In genomic region chr2:132751141-132752066, GRCm38 (mm10) we compare ENCODE assay signal across 10 mouse cellular contexts. TPM values are rescaled to one million over a fixed set of nuclear protein-coding genes. Genes with fewer than 3 reads are reported as not detected.
DNase-seq lines count a peak whose midpoint lies in the region; ATAC-seq and TF ChIP-seq lines count a peak whose summit lies in the region.
"Had no signal": no experiment of that assay in that cellular context is flagged by ENCODE, and none has a peak within 500 bp of the region (broad histone marks: within the 10 kb centered on the region; RNA-seq: fewer than 3 reads in every experiment).

No protein-coding gene starts in this region.

- H3K4me1 ChIP-seq in forebrain, embryonic 14.5 days (ENCODE audit: control insufficient read depth, insufficient read depth, low read length) = peaks cover 19% of the 10 kb centered on the region
- H3K4me1 ChIP-seq: limb, embryonic 13.5 days had no signal

- intact Hi-C loops in gastrocnemius, adult 2 months (cut with DNase I) = no loop called here
- intact Hi-C loops in left cerebral cortex, postnatal 36 days (cut with DNase I) = no loop called here
- intact Hi-C loops in heart, postnatal 36 days (cut with DNase I) = no loop called here

- ATAC-seq in forebrain, embryonic 14.5 days = peak; percentile 89
- no peak for ATAC-seq in erythroblast, adult 5-6 weeks (replicated peaks; ENCODE audit: low FRiP score, poor library complexity, severe bottlenecking)

- H3K36me3 ChIP-seq in forebrain, embryonic 14.5 days (ENCODE audit: control insufficient read depth, insufficient read depth, low read length) = no peaks in the 10 kb centered on the region

- no peaks in the 10 kb centered on the region for H3K27me3 ChIP-seq in forebrain, embryonic 14.5 days (replicated peaks; ENCODE audit: control insufficient read depth, insufficient read depth, low read length)
- H3K27me3 ChIP-seq: limb, embryonic 13.5 days had no signal

- peak overlapping the region; percentile 6; the same call in 1 of the 2 replicates for H3K9ac ChIP-seq in forebrain, embryonic 14.5 days (ENCODE audit: low read length)
- H3K9ac ChIP-seq: limb, embryonic 13.5 days had no signal

- peak; percentile 35 for DNase-seq in gastrocnemius, adult 2 months
- no peak for DNase-seq in gastrocnemius, postnatal 4 days (ENCODE audit: low spot score in 2 of 2)
- DNase-seq in cerebellum, adult 11 months = peak; percentile 91
- peak; percentile 88 for DNase-seq in forebrain, embryonic 14.5 days (ENCODE audit: low spot score)
- DNase-seq in left cerebral cortex, postnatal 36 days (ENCODE audit: low spot score in 2 of 2) = peak; percentile 36 to 44
- DNase-seq in urinary bladder, postnatal 4 days (ENCODE audit: low spot score in 2 of 2) = no peak
- DNase-seq in heart, postnatal 36 days = no peak

- H3K4me3 ChIP-seq in gastrocnemius, adult 2 months = no peak overlapping the region
- H3K4me3 ChIP-seq in forebrain, embryonic 14.5 days (ENCODE audit: low read depth, low read length) = no peak overlapping the region
- H3K4me3 ChIP-seq: limb, embryonic 13.5 days had no signal

- H3K27ac ChIP-seq in gastrocnemius, adult 2 months = no peak overlapping the region
- peak overlapping the region; percentile 83 for H3K27ac ChIP-seq in forebrain, embryonic 14.5 days (ENCODE audit: low read depth, low read length)
- H3K27ac ChIP-seq: limb, embryonic 13.5 days had no signal

- 15% methylated on average over 15 of the region's 15 CpGs for WGBS in forebrain, embryonic 14.5 days

- no peaks in the 10 kb centered on the region for H3K9me3 ChIP-seq in forebrain, embryonic 14.5 days (replicated peaks; ENCODE audit: control insufficient read depth, low read length)
- H3K9me3 ChIP-seq: limb, embryonic 13.5 days had no signal

- no peak for TF ChIP-seq CTCF in gastrocnemius, adult 2 months (IDR thresholded peaks at IDR 0.05)

- H3K4me2 ChIP-seq in forebrain, embryonic 14.5 days (ENCODE audit: low read length) = peak overlapping the region; percentile 26; the same call in 1 of the 2 replicates
- H3K4me2 ChIP-seq: limb, embryonic 13.5 days had no signal

RNA-seq across cellular contexts. Expression of gene Chgb, which starts 29.7 kb away (rescaled TPM):
- total RNA-seq in gastrocnemius, adult 2 months (2021) = under 1 TPM in 1 of 2 experiments, not detected in 1; 0.18 TPM
- total RNA-seq in gastrocnemius, postnatal 4 days (2021) = under 1 TPM; 0.12 to 0.18 TPM
- polyA plus RNA-seq in forebrain, embryonic 14.5 days (2014; fragmentation: Nextera tagmentation; extraction: Ambion mirVana) = 23.1 and 27.0 TPM in 2 replicates
- 100 to 1,000 TPM; 267 to 280 TPM for total RNA-seq in left cerebral cortex, postnatal 36 days (2021)
- total RNA-seq in erythroblast, adult 5-6 weeks (2015; ENCODE audit: low replicate concordance) = not detected in 2 replicates
- not detected in 2 replicates for total RNA-seq in erythroblast, adult 5-6 weeks (2017; ENCODE audit: low replicate concordance)
- total RNA-seq in heart, postnatal 36 days (2021) = under 1 TPM; 0.16 to 0.61 TPM
- total RNA-seq: megakaryocyte, adult 5-6 weeks had no signal

Comparison
In these comparisons a context has a peak if more than half of its experiments do, and no peak if none do; other contexts are left out.
1. DNase-seq: peak in gastrocnemius, adult 2 months (single experiment), cerebellum, adult 11 months (single experiment), forebrain, embryonic 14.5 days (single experiment) and left cerebral cortex, postnatal 36 days (2 of 2); none in gastrocnemius, postnatal 4 days (0 of 2), urinary bladder, postnatal 4 days (0 of 2) and heart, postnatal 36 days (0 of 2).
2. RNA of gene Chgb, which starts 29.7 kb away (total RNA-seq): 267 to 280 TPM in left cerebral cortex, postnatal 36 days; 0.16 to 0.61 TPM in heart, postnatal 36 days, 0.12 to 0.18 TPM in gastrocnemius, postnatal 4 days, 0.18 TPM in gastrocnemius, adult 2 months and not detected in erythroblast, adult 5-6 weeks; every median in the first group is over 100 times any median in the second.